Mouse (Mus musculus) heart, embryonic 10.5 days (tissue): ENCODE measurements at regions not wholly inside any gene's neighbourhood (a gene's known extent, or its start where the extent isn't known, plus 50 kb on each side); places are given as distances from the start of the nearest gene placed in this dataset.

Source experiments
- DNase-seq: peaks from one replicate; pipeline ENCODE4 v3.0.0-alpha.2; 2017; ENCODE audit warnings: low spot score
- H3K27ac ChIP-seq: fragments of 300-500 bp; sonication (generic); 2 replicates; pipeline ENCODE4 v1.5.1; 2016; ENCODE audit warnings: mild to moderate bottlenecking
- H3K27me3 ChIP-seq: fragments of 300-500 bp; sonication (generic); 2 replicates; pipeline ENCODE4 v1.6.1; 2016; ENCODE audit warnings: mild to moderate bottlenecking; ENCODE audit not compliant: poor library complexity, insufficient read depth, severe bottlenecking
- H3K36me3 ChIP-seq: fragments of 300-500 bp; sonication (generic); 2 replicates; pipeline ENCODE4 v1.6.1; 2016; ENCODE audit warnings: mild to moderate bottlenecking, moderate library complexity
- H3K4me1 ChIP-seq: fragments of 300-500 bp; sonication (generic); 2 replicates; pipeline ENCODE4 v1.6.1; 2016; ENCODE audit warnings: mild to moderate bottlenecking
- H3K4me3 ChIP-seq: fragments of 300-500 bp; sonication (generic); 2 replicates; pipeline ENCODE4 v1.5.1; 2016; ENCODE audit warnings: mild to moderate bottlenecking, moderate library complexity
- H3K9me3 ChIP-seq: fragments of 300-500 bp; sonication (generic); 2 replicates; pipeline ENCODE4 v1.6.1; 2016; ENCODE audit warnings: mild to moderate bottlenecking, moderate library complexity
- WGBS: fragments of 180-500 bp; shearing (Covaris S2); methylation state at CpG from one replicate; pipeline ENCODE4 v1.1.7; 2016; 5-methylcytosine and 5-hydroxymethylcytosine counted together

DNA sequence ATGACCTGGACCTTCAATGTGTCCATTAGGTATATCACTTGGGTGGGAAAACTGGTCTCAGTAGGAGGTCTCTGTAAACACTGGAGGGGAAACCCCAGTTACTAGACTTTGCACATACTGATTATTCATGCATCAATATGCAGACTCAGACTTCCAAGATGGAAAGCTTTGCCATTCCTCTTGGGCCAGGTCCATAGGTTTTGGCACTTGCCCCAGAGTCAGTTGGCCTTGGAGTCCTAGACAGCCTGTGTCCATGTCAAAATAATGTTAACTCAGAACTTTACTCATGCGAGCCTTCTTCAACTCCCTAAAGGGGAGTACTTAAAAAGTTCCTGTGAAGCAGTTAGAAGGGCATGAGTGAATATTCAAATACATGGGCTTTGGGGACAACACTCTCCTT is 230.3 kb downstream of the Cxxc4 start:
- 79% methylated on average over 1 of the region's 1 CpGs for WGBS
- Histone ChIP-seq H3K9me3 (no peaks in the 10 kb centered on the region), H3K27me3 (no peaks in the 10 kb centered on the region), H3K4me3 (no peak overlapping the region), H3K4me1 (no peaks in the 10 kb centered on the region), H3K27ac (no peak overlapping the region), H3K36me3 (no peaks in the 10 kb centered on the region)
- no peak for DNase-seq

DNA sequence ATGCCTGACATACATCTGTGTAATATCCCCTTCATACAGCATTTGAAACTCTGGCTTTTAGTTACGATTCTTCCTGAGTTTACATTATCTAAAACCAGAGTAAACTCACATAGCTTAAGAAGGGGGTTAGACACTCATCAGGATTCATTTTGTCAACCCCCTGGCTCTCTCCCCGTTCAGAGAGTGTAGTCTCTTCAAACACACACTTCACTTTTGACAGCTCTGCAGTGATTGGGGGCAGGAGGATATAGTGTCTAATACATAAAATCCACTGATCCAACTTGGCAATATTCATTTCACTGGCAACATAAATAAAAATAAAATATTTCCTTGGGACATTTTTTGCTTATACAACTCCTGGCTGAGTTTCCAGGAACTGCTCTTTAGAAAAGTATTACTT is 251.0 kb downstream of the Cxxc4 start:
- DNase-seq = no peak
- Histone ChIP-seq H3K27ac (no peak overlapping the region), H3K4me3 (no peak overlapping the region), H3K4me1 (no peaks in the 10 kb centered on the region), H3K27me3 (no peaks in the 10 kb centered on the region), H3K36me3 (no peaks in the 10 kb centered on the region), H3K9me3 (no peaks in the 10 kb centered on the region)
- WGBS = 62% methylated on average over 2 of the region's 2 CpGs

DNA sequence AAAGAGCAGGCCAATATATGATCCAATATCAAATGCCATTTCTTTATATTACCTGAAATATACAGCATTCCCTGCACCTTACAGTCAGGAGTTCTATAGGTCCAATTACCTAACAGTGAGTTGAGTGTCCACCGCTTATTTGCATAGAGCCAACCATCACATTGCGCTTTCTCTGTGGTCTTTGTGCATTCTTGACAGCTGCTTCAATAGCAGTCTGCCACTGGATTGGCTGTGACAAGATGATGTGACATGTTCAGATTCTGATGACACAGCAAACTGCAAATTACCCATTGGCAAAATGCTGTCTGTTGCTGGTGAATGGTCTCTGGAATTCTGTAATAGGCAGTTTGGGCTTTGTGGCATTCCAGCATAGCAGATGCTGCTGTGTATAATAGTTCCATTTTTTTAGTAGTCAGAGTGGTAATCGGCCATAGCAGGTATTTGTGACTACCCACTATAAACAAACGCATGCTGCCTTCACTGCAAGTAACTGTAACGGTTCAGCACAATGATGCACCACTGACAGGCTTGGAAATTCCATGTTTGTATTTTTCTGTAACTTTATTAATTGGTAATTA is 253.8 kb downstream of the Cxxc4 start:
- H3K27ac ChIP-seq = no peak overlapping the region
- no peaks in the 10 kb centered on the region for H3K27me3 ChIP-seq
- no peaks in the 10 kb centered on the region for H3K4me1 ChIP-seq
- no peaks in the 10 kb centered on the region for H3K36me3 ChIP-seq
- no peak for DNase-seq
- H3K9me3 ChIP-seq = no peaks in the 10 kb centered on the region
- 87% methylated on average over 5 of the region's 5 CpGs for WGBS
- H3K4me3 ChIP-seq = no peak overlapping the region

DNA sequence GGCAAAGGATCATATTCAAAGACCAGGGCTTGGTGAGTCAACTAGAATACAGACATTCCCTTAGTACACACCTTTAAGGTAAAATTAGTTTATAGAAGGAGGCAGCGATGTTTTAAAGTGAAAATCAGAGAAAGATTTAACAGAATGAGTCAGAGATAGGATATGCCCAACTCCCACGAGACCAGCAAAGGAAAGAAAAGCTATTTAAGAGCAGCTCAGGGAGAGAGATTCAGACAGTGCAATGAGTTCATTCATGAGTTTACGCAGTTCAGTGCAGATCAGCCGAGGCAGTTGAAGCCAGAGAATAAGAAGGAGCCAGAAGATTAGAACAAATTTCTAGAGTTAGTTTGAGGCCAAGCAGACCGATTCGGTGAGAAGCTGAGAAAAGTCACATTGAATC is 273.4 kb downstream of the Cxxc4 start:
- H3K9me3 ChIP-seq = no peaks in the 10 kb centered on the region
- H3K4me1 ChIP-seq = no peaks in the 10 kb centered on the region
- H3K27me3 ChIP-seq = no peaks in the 10 kb centered on the region
- H3K4me3 ChIP-seq = no peak overlapping the region
- DNase-seq = no peak
- no peak overlapping the region for H3K27ac ChIP-seq
- H3K36me3 ChIP-seq = no peaks in the 10 kb centered on the region
- WGBS = 78% methylated on average over 6 of the region's 6 CpGs

DNA sequence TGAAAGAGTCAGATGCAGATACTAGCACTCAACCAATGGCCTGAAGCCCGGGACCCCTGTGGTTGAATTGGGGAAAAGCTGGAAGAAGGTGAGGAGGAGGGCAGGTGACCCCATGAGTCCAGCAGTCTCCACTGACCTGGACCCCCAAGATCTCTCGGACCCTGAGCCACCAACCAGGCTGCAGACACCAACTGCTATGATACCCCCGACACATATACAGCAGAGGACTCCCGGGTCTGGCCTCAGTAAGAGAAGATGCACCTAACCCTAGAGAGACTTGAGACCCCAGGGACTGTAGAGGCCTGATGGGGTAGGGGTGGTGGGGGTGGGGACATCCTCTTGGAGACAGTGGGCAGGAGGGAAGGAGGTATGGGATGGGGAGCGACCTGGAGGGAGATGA is 289.5 kb downstream of the Cxxc4 start:
- Histone ChIP-seq H3K4me3 (no peak overlapping the region), H3K36me3 (no peaks in the 10 kb centered on the region), H3K27ac (no peak overlapping the region), H3K27me3 (no peaks in the 10 kb centered on the region), H3K4me1 (no peaks in the 10 kb centered on the region), H3K9me3 (no peaks in the 10 kb centered on the region)
- DNase-seq = no peak
- WGBS = 86% methylated on average over 5 of the region's 5 CpGs

DNA sequence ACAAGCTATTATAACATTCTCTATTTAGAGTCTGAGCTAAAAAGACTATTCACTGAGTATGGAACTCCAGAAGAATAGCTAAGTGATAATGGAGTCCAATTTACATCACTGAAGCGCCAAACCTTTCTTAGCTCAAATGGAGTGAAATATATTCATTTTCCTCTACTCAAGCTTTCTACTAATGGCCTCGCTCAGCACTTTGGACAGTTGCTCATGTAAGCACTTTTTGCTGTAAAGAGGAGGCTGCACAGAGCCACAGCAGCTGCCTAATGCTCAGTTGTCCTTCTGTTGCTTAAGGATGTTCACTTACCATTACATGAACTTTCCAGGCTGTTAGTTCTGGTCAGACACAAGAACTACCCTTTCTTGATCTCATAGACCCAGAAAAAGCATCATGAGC is 268.7 kb upstream of the Tacr3 start:
- H3K4me1 ChIP-seq = no peaks in the 10 kb centered on the region
- H3K27ac ChIP-seq = no peak overlapping the region
- DNase-seq = no peak
- H3K9me3 ChIP-seq = no peaks in the 10 kb centered on the region
- no peak overlapping the region for H3K4me3 ChIP-seq
- H3K36me3 ChIP-seq = no peaks in the 10 kb centered on the region
- WGBS = 78% methylated on average over 2 of the region's 2 CpGs
- H3K27me3 ChIP-seq = no peaks in the 10 kb centered on the region

DNA sequence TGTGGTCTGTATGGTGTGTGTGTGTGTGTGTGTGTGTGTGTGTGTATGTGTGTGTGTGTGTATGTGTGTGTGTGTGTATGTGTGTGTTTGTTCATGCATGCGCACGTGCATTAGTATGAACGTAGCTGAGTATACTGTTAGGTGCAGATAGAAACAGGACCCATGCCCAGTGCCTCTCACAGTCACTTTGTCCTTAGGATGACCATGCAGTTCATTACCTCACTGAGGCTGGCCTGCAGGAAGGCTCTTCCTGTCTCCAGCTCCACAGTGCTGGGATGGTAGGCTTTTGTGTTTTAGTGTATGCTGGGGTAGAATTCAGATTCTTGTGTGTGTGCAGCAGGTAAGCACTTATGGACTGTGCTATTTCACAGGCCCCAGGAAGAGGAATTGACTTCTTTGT is 250.0 kb upstream of the Tacr3 start:
- 81% methylated on average over 3 of the region's 3 CpGs for WGBS
- H3K9me3 ChIP-seq = no peaks in the 10 kb centered on the region
- H3K36me3 ChIP-seq = no peaks in the 10 kb centered on the region
- no peak for DNase-seq
- H3K4me3 ChIP-seq = no peak overlapping the region
- H3K27ac ChIP-seq = no peak overlapping the region
- H3K27me3 ChIP-seq = no peaks in the 10 kb centered on the region
- H3K4me1 ChIP-seq = no peaks in the 10 kb centered on the region

DNA sequence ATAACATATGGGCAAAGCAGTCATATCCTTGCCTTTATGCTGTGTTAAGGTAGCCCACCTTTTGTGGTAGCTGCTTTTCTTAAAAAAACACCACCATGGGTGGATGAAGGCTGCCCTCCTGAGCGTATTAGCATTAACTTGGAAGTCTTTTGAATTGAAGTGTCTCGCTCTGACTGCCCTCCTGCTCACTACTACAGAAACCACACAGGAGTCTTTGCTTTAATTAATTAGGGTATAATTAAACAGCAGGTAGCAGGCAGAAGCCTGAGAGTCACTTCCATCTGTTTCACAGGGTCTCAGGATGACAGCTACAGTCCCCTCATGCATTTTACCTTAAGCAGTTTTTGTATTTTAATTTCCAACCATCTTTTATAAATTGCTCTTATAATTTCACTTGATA is 240.2 kb upstream of the Tacr3 start:
- H3K9me3 ChIP-seq = no peaks in the 10 kb centered on the region
- H3K36me3 ChIP-seq = no peaks in the 10 kb centered on the region
- no peaks in the 10 kb centered on the region for H3K4me1 ChIP-seq
- 46% methylated on average over 2 of the region's 2 CpGs for WGBS
- no peaks in the 10 kb centered on the region for H3K27me3 ChIP-seq
- no peak for DNase-seq
- no peak overlapping the region for H3K4me3 ChIP-seq
- H3K27ac ChIP-seq = no peak overlapping the region

DNA sequence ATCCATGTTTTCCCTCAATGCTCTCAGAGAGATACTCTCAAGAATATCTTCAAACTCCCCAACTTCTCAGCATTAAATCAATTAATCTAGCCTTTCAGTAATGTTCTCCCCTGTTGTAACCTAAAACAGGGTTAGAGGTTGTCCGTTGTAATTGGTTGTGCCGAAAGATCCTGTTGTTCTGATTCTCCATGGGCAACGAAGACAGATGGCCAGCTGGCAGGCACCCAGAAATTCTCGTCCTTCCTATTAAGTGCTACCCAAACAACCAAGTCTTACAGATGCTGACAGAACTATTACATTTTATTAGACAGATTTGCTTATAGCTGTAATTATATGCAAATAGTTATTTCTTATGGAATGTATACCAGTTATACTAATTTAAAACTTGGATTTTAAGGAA is 225.9 kb upstream of the Tacr3 start:
- Histone ChIP-seq H3K27ac (no peak overlapping the region), H3K36me3 (no peaks in the 10 kb centered on the region), H3K27me3 (no peaks in the 10 kb centered on the region), H3K4me3 (no peak overlapping the region), H3K9me3 (no peaks in the 10 kb centered on the region), H3K4me1 (no peaks in the 10 kb centered on the region)
- WGBS = 78% methylated on average over 4 of the region's 4 CpGs
- DNase-seq = no peak

DNA sequence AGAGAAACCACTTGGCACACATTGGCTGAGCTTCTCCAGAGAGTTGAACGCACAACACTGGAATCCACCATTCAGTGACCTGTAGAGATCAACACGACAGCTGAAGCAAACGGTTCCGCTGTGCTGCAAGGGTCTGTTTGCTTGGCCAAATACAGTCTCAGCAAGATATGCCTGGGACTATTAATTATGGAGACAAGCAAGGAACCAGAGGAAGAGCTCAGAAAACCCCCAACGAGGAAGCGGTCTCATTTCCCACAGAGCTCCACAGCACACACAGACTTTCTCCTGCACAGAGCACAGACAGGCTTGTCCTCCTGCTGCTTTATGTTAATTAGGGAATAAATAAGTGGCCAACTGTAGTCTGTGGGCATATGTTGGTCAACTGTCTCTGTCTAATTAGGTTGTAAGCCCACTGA is 223.4 kb upstream of the Tacr3 start:
- H3K4me3 ChIP-seq = no peak overlapping the region
- DNase-seq = no peak
- H3K27ac ChIP-seq = no peak overlapping the region
- no peaks in the 10 kb centered on the region for H3K4me1 ChIP-seq
- 73% methylated on average over 6 of the region's 6 CpGs for WGBS
- H3K36me3 ChIP-seq = no peaks in the 10 kb centered on the region
- H3K27me3 ChIP-seq = no peaks in the 10 kb centered on the region
- no peaks in the 10 kb centered on the region for H3K9me3 ChIP-seq

DNA sequence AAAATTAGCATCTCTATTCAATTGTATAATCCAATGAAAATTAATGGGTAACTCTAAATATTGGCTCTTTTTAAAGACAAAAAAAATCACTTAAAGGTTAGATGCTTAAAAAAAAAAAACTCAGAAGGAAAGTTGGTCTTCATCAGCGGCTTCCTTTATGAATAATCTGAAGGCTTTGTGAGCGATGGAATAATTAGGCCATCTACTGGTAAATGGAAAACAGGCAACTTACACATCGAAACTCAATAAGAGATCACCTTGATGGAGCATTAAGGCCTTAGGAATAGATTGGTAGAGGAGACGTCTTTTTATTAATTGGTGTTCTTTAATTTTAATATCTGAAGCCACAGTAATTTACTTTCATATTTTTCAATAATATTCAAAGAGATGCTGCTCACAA is 218.6 kb upstream of the Tacr3 start:
- no peak overlapping the region for H3K27ac ChIP-seq
- H3K4me1 ChIP-seq = no peaks in the 10 kb centered on the region
- WGBS = 72% methylated on average over 4 of the region's 4 CpGs
- DNase-seq = no peak
- no peaks in the 10 kb centered on the region for H3K27me3 ChIP-seq
- no peak overlapping the region for H3K4me3 ChIP-seq
- no peaks in the 10 kb centered on the region for H3K36me3 ChIP-seq
- H3K9me3 ChIP-seq = no peaks in the 10 kb centered on the region

DNA sequence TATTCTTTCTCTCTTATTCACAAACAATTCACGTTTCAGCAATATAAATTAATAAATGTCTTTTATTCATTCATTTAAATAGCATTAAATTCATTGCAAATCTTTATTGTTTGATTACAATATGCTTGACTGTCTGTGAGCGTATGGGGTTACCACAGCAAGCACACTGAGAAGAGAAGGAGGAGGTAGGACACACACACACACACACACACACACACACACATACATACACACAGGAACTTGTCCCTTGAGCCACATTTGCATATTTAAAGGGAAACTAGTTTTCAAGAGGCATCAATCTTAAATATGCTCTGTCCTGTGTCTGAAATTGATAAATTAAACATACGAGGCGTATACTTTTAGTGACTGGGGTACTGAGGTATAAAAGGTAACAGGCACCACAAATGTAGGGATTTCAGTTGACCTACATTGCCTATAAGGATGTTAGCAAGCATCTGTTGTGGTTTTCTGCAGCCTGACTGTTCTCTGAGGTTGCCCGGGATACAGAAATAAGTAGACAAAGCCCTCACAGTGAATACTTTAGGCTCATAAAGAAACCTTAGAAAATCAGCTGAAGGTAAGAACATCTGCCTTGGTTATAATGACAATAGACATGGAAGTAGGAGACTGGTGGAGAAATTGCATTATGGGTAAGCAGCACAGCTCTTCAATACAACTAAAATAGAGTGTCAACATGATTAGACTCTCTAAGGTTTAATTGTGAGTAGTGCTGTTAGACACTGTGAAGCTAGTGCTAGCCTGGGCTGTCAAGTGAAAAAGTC is 217.1 kb upstream of the Tacr3 start:
- Histone ChIP-seq H3K27me3 (no peaks in the 10 kb centered on the region), H3K4me1 (no peaks in the 10 kb centered on the region), H3K9me3 (no peaks in the 10 kb centered on the region), H3K27ac (no peak overlapping the region), H3K4me3 (no peak overlapping the region), H3K36me3 (no peaks in the 10 kb centered on the region)
- DNase-seq = no peak
- 80% methylated on average over 5 of the region's 5 CpGs for WGBS

DNA sequence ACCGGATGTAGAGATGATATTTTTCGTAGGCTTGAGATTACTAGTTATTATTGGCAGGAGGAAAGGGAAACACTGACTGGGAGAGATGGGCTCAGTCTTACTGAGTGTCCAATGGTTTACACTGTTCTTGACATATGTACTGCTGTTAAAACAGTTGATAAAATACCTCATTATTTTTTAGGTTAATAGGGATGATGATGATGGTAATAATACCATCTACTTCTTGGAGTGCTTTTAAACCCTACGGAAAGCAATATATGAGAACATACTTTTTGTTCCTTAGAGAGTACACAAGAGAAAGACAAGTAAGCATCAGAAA is 216.6 kb upstream of the Tacr3 start:
- Histone ChIP-seq H3K36me3 (no peaks in the 10 kb centered on the region), H3K4me3 (no peak overlapping the region), H3K27ac (no peak overlapping the region), H3K9me3 (no peaks in the 10 kb centered on the region), H3K4me1 (no peaks in the 10 kb centered on the region), H3K27me3 (no peaks in the 10 kb centered on the region)
- DNase-seq = no peak
- 87% methylated on average over 3 of the region's 3 CpGs for WGBS
